Comparison of ENCODE assay signal across 8 mouse cellular contexts in the genomic region with DNA sequence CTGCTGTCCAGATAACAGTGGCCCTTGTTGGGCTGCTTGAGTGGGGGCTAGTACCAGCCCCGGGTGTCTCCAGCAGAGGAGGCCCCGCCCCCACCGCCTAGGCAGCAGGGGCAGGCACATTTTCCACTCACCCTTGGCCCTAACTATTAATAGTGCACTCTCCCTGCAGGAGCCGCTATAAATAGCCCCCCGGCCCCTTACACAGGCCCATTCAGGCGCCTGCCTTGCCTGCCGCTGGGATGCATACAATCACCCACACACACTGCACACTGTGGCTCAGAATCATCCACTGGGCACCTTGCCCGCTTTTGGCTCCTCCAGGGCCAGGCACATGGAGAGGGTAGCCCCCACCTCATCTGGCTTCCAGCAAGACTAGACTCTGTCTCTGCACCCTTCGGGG. TPM values are rescaled to one million over a fixed set of nuclear protein-coding genes. Genes with fewer than 3 reads are reported as not detected.
DNase-seq lines count a peak whose midpoint lies in the region; ATAC-seq and TF ChIP-seq lines count a peak whose summit lies in the region.

No protein-coding gene starts in this region.

- peaks cover 27% of the 10 kb centered on the region for H3K4me1 ChIP-seq in embryonic facial prominence, embryonic 15.5 days
- H3K4me1 ChIP-seq in heart, embryonic 13.5 days = peaks cover 69% of the 10 kb centered on the region
- H3K4me1 ChIP-seq in kidney, embryonic 16.5 days (ENCODE audit: insufficient read depth, low read length) = peaks cover 30% of the 10 kb centered on the region
- peaks cover 9% of the 10 kb centered on the region for H3K4me1 ChIP-seq in liver, adult 2 months (ENCODE audit: control insufficient read depth, insufficient read depth, low read length)
- H3K4me1 ChIP-seq in neural tube, embryonic 12.5 days = peaks cover 27% of the 10 kb centered on the region

- H3K4me2 ChIP-seq in embryonic facial prominence, embryonic 15.5 days (replicated peaks) = 0 out of 2 replicates have a peak overlapping the region, but pooled peaks have one; percentile 13
- H3K4me2 ChIP-seq in heart, embryonic 13.5 days = peak overlapping the region; percentile 46
- 0 out of 2 replicates have a peak overlapping the region, but pooled peaks have one; percentile 12 for H3K4me2 ChIP-seq in kidney, embryonic 16.5 days (replicated peaks; ENCODE audit: low read depth, low read length)
- H3K4me2 ChIP-seq in neural tube, embryonic 12.5 days (replicated peaks) = no peak overlapping the region; the same call in 1 of the 2 replicates

- no peak for TF ChIP-seq CTCF in liver, adult 2 months (IDR thresholded peaks at IDR 0.05; ENCODE audit: low read depth, low read length)

- peak overlapping the region; percentile 77 for H3K27ac ChIP-seq in embryonic facial prominence, embryonic 15.5 days (replicated peaks)
- H3K27ac ChIP-seq in heart, embryonic 13.5 days (replicated peaks) = peak overlapping the region; percentile 98
- H3K27ac ChIP-seq in kidney, embryonic 16.5 days (ENCODE audit: low read length) = peak overlapping the region; percentile 88
- H3K27ac ChIP-seq in liver, adult 2 months (replicated peaks; ENCODE audit: insufficient read depth, low read depth, low read length) = peak overlapping the region; percentile 63
- H3K27ac ChIP-seq in neural tube, embryonic 12.5 days = no peak overlapping the region

- peak; percentile 62 for DNase-seq in adrenal gland, postnatal 25 days
- no peak for DNase-seq in liver, adult 2 months (ENCODE audit: extremely low read depth, low read depth, low spot score)
- no peak for DNase-seq in thymus, postnatal 25 days

- ATAC-seq in embryonic facial prominence, embryonic 15.5 days (ENCODE audit: insufficient number of reproducible peaks, low FRiP score, low TSS enrichment, low read depth) = peak; percentile 66
- peak; percentile 87 for ATAC-seq in heart, embryonic 13.5 days (ENCODE audit: extremely low read depth, insufficient number of reproducible peaks, low FRiP score, low TSS enrichment)
- ATAC-seq in kidney, embryonic 16.5 days (ENCODE audit: low FRiP score, low TSS enrichment) = peak; percentile 72
- ATAC-seq in neural tube, embryonic 12.5 days (ENCODE audit: low FRiP score, low read depth) = peak; percentile 67
- no peak for ATAC-seq in megakaryocyte, adult 5-6 weeks (ENCODE audit: poor library complexity, severe bottlenecking)

- no peaks in the 10 kb centered on the region for H3K27me3 ChIP-seq in embryonic facial prominence, embryonic 15.5 days
- H3K27me3 ChIP-seq in heart, embryonic 13.5 days (replicated peaks) = no peaks in the 10 kb centered on the region
- H3K27me3 ChIP-seq in kidney, embryonic 16.5 days (ENCODE audit: insufficient read depth, low read length) = no peaks in the 10 kb centered on the region
- no peaks in the 10 kb centered on the region for H3K27me3 ChIP-seq in liver, adult 2 months (ENCODE audit: control insufficient read depth, insufficient read depth, low read length)
- H3K27me3 ChIP-seq in neural tube, embryonic 12.5 days (replicated peaks) = no peaks in the 10 kb centered on the region

- WGBS in embryonic facial prominence, embryonic 15.5 days = 25% methylated on average over 9 of the region's 9 CpGs
- 11% methylated on average over 9 of the region's 9 CpGs for WGBS in heart, embryonic 13.5 days
- 32% methylated on average over 9 of the region's 9 CpGs for WGBS in kidney, embryonic 16.5 days
- WGBS in liver, adult 2 months = 69% methylated on average over 9 of the region's 9 CpGs
- WGBS in neural tube, embryonic 12.5 days = 18% methylated on average over 9 of the region's 9 CpGs

- H3K79me2 ChIP-seq in liver, adult 2 months (ENCODE audit: control insufficient read depth, insufficient read depth, low read length) = no peaks in the 10 kb centered on the region

- no peaks in the 10 kb centered on the region for H3K9me3 ChIP-seq in embryonic facial prominence, embryonic 15.5 days (replicated peaks)
- no peaks in the 10 kb centered on the region for H3K9me3 ChIP-seq in heart, embryonic 13.5 days
- H3K9me3 ChIP-seq in kidney, embryonic 16.5 days (ENCODE audit: low read length) = no peaks in the 10 kb centered on the region
- H3K9me3 ChIP-seq in neural tube, embryonic 12.5 days = no peaks in the 10 kb centered on the region

- no peak for TF ChIP-seq POLR2A in liver, adult 2 months (IDR thresholded peaks at IDR 0.05; ENCODE audit: extremely low read depth, insufficient read depth, low read length)

- H3K4me3 ChIP-seq in embryonic facial prominence, embryonic 15.5 days (replicated peaks) = no peak overlapping the region
- 0 out of 2 replicates have a peak overlapping the region, but pooled peaks have one; percentile 3 for H3K4me3 ChIP-seq in heart, embryonic 13.5 days
- no peak overlapping the region for H3K4me3 ChIP-seq in kidney, embryonic 16.5 days (ENCODE audit: low read length)
- no peak overlapping the region for H3K4me3 ChIP-seq in liver, adult 2 months (ENCODE audit: insufficient read depth, low read depth, low read length)
- H3K4me3 ChIP-seq in neural tube, embryonic 12.5 days = no peak overlapping the region

- H3K36me3 ChIP-seq in embryonic facial prominence, embryonic 15.5 days = no peaks in the 10 kb centered on the region
- no peaks in the 10 kb centered on the region for H3K36me3 ChIP-seq in heart, embryonic 13.5 days
- no peaks in the 10 kb centered on the region for H3K36me3 ChIP-seq in kidney, embryonic 16.5 days (ENCODE audit: insufficient read depth, low read length)
- no peaks in the 10 kb centered on the region for H3K36me3 ChIP-seq in liver, adult 2 months (ENCODE audit: control insufficient read depth, insufficient read depth, low read length)
- H3K36me3 ChIP-seq in neural tube, embryonic 12.5 days = no peaks in the 10 kb centered on the region

- H3K9ac ChIP-seq in embryonic facial prominence, embryonic 15.5 days = no peak overlapping the region
- peak overlapping the region; percentile 68 for H3K9ac ChIP-seq in heart, embryonic 13.5 days
- H3K9ac ChIP-seq in kidney, embryonic 16.5 days (replicated peaks; ENCODE audit: low read length) = peak overlapping the region; percentile 39
- 0 out of 2 replicates have a peak overlapping the region, but pooled peaks have one; percentile 9 for H3K9ac ChIP-seq in liver, adult 2 months (ENCODE audit: low read depth, low read length)
- no peak overlapping the region; the same call in 1 of the 2 replicates for H3K9ac ChIP-seq in neural tube, embryonic 12.5 days

RNA-seq across cellular contexts. Expression of a gene that starts 19.8 kb away (rescaled TPM):
- 35.1 and 37.8 TPM in 2 replicates for total RNA-seq in adrenal gland, postnatal 25 days (2021)
- polyA plus RNA-seq in embryonic facial prominence, embryonic 15.5 days (2015; fragmentation: Nextera tagmentation; extraction: Ambion mirVana) = 86.5 and 87.7 TPM in 2 replicates
- polyA plus RNA-seq in heart, embryonic 13.5 days (2015; fragmentation: Nextera tagmentation; extraction: Ambion mirVana) = 54.1 and 63.7 TPM in 2 replicates
- polyA plus RNA-seq in kidney, embryonic 16.5 days (2015; fragmentation: Nextera tagmentation; extraction: Ambion mirVana) = 118 and 133 TPM in 2 replicates
- 51.4 and 70.2 TPM in 2 replicates for total RNA-seq in liver, adult 2 months (2014; rRNA removed)
- polyA plus RNA-seq in liver, adult 2 months (2012; rRNA removed) = 32.6 and 32.9 TPM in 2 replicates
- polyA plus RNA-seq in neural tube, embryonic 12.5 days (2016; fragmentation: Nextera tagmentation; extraction: Ambion mirVana) = 62.8 and 65.2 TPM in 2 replicates
- total RNA-seq in megakaryocyte, adult 5-6 weeks (2015) = 21.5 and 22.2 TPM in 2 replicates
- 38.6 and 41.4 TPM in 2 replicates for total RNA-seq in megakaryocyte, adult 5-6 weeks (2017)

RNA-seq across cellular contexts. Expression of a gene that starts 20.2 kb away (rescaled TPM):
- total RNA-seq in adrenal gland, postnatal 25 days (2021) = 13.7 and 16.3 TPM in 2 replicates
- polyA plus RNA-seq in embryonic facial prominence, embryonic 15.5 days (2015; fragmentation: Nextera tagmentation; extraction: Ambion mirVana) = 10.7 and 14.2 TPM in 2 replicates
- 8.9 and 10.5 TPM in 2 replicates for polyA plus RNA-seq in heart, embryonic 13.5 days (2015; fragmentation: Nextera tagmentation; extraction: Ambion mirVana)
- polyA plus RNA-seq in kidney, embryonic 16.5 days (2015; fragmentation: Nextera tagmentation; extraction: Ambion mirVana) = 15.7 and 16.9 TPM in 2 replicates
- 4.9 and 5.8 TPM in 2 replicates for total RNA-seq in liver, adult 2 months (2014; rRNA removed)
- 9.4 and 14.4 TPM in 2 replicates for polyA plus RNA-seq in liver, adult 2 months (2012; rRNA removed)
- polyA plus RNA-seq in neural tube, embryonic 12.5 days (2016; fragmentation: Nextera tagmentation; extraction: Ambion mirVana) = 7.6 and 9.9 TPM in 2 replicates
- 11.0 and 13.0 TPM in 2 replicates for total RNA-seq in megakaryocyte, adult 5-6 weeks (2015)
- total RNA-seq in megakaryocyte, adult 5-6 weeks (2017) = 5.1 and 5.7 TPM in 2 replicates

RNA-seq across cellular contexts. Expression of a gene that starts 22.7 kb away (rescaled TPM):
- 71.8 and 89.5 TPM in 2 replicates for total RNA-seq in adrenal gland, postnatal 25 days (2021)
- polyA plus RNA-seq in embryonic facial prominence, embryonic 15.5 days (2015; fragmentation: Nextera tagmentation; extraction: Ambion mirVana) = 63.0 and 64.8 TPM in 2 replicates
- polyA plus RNA-seq in heart, embryonic 13.5 days (2015; fragmentation: Nextera tagmentation; extraction: Ambion mirVana) = 51.8 and 57.0 TPM in 2 replicates
- 59.6 and 77.7 TPM in 2 replicates for polyA plus RNA-seq in kidney, embryonic 16.5 days (2015; fragmentation: Nextera tagmentation; extraction: Ambion mirVana)
- total RNA-seq in liver, adult 2 months (2014; rRNA removed) = 59.7 and 68.3 TPM in 2 replicates
- 17.7 and 31.2 TPM in 2 replicates for polyA plus RNA-seq in liver, adult 2 months (2012; rRNA removed)
- polyA plus RNA-seq in neural tube, embryonic 12.5 days (2016; fragmentation: Nextera tagmentation; extraction: Ambion mirVana) = 52.4 and 52.9 TPM in 2 replicates
- 6.9 and 12.5 TPM in 2 replicates for total RNA-seq in megakaryocyte, adult 5-6 weeks (2015)
- total RNA-seq in megakaryocyte, adult 5-6 weeks (2017) = 3.3 and 4.7 TPM in 2 replicates

Comparison
In these comparisons a context has a peak if more than half of its experiments do, and no peak if none do; other contexts are left out.
1. H3K9ac ChIP-seq: peak in heart, embryonic 13.5 days (single experiment), kidney, embryonic 16.5 days (single experiment) and liver, adult 2 months (single experiment); none in embryonic facial prominence, embryonic 15.5 days (single experiment) and neural tube, embryonic 12.5 days (single experiment).